Mouse (Mus musculus): ENCODE measurements around the gene Ttc28. TPM values are rescaled to one million over a fixed set of nuclear protein-coding genes. Genes with fewer than 3 reads are reported as not detected.

Ttc28 gene
- polyA plus RNA-seq, 1 experiment, result 7.4 TPM

- Histone ChIP-seq H3K4me3 (replicated peaks; ENCODE audit: control insufficient read depth, low read depth, low read length) (no peak overlapping the region), H3K4me1 (ENCODE audit: control insufficient read depth, insufficient read depth, low read length) (no peaks in the 10 kb centered on the region), H3K27ac (ENCODE audit: control insufficient read depth, insufficient read depth, low read depth, low read length, poor library complexity) (no peak overlapping the region)
- 85% methylated on average over 5 of the region's 5 CpGs for WGBS
- TF ChIP-seq CTCF (IDR thresholded peaks at IDR 0.05; ENCODE audit: control insufficient read depth, insufficient read depth, low read length), result no peak
- no peak for TF ChIP-seq POLR2A (IDR thresholded peaks at IDR 0.05; ENCODE audit: borderline replicate concordance, control insufficient read depth, low read depth, low read length)
Measured at GRCm38 (mm10) chr5:111218998-111219397, 339.4 kb downstream of the Ttc28 start.

- TF ChIP-seq CTCF (IDR thresholded peaks at IDR 0.05; ENCODE audit: control insufficient read depth, insufficient read depth, low read length) (no peak), POLR2A (IDR thresholded peaks at IDR 0.05; ENCODE audit: borderline replicate concordance, control insufficient read depth, low read depth, low read length) (no peak)
- WGBS, result 79% methylated on average over 16 of the region's 16 CpGs
Measured at GRCm38 (mm10) chr5:111220679-111221380, 341.2 kb downstream of the Ttc28 start.

GRCm38 (mm10) chr5:111222820-111223219 is 343.2 kb downstream of the Ttc28 start:
- 55% methylated on average over 11 of the region's 11 CpGs for WGBS
- TF ChIP-seq POLR2A (IDR thresholded peaks at IDR 0.05; ENCODE audit: borderline replicate concordance, control insufficient read depth, low read depth, low read length) (no peak), CTCF (IDR thresholded peaks at IDR 0.05; ENCODE audit: control insufficient read depth, insufficient read depth, low read length) (no peak)
- Histone ChIP-seq H3K27ac (ENCODE audit: control insufficient read depth, insufficient read depth, low read depth, low read length, poor library complexity) (no peak overlapping the region), H3K4me1 (ENCODE audit: control insufficient read depth, insufficient read depth, low read length) (no peaks in the 10 kb centered on the region), H3K4me3 (replicated peaks; ENCODE audit: control insufficient read depth, low read depth, low read length) (no peak overlapping the region)

More at GRCm38 (mm10) chr5:111220679-111221380, 341.2 kb downstream of the Ttc28 start:
- H3K4me3 ChIP-seq (replicated peaks; ENCODE audit: control insufficient read depth, low read depth, low read length), result no peak overlapping the region
- H3K4me1 ChIP-seq (ENCODE audit: control insufficient read depth, insufficient read depth, low read length), result no peaks in the 10 kb centered on the region
- no peak overlapping the region for H3K27ac ChIP-seq (ENCODE audit: control insufficient read depth, insufficient read depth, low read depth, low read length, poor library complexity)

GRCm38 (mm10) chr5:111225306-111225705 is 345.7 kb downstream of the Ttc28 start:
- Histone ChIP-seq H3K4me3 (replicated peaks; ENCODE audit: control insufficient read depth, low read depth, low read length) (no peak overlapping the region), H3K4me1 (ENCODE audit: control insufficient read depth, insufficient read depth, low read length) (no peaks in the 10 kb centered on the region), H3K27ac (ENCODE audit: control insufficient read depth, insufficient read depth, low read depth, low read length, poor library complexity) (no peak overlapping the region; the same call in 1 of the 2 replicates)
- 87% methylated on average over 11 of the region's 11 CpGs for WGBS
- no peak for TF ChIP-seq POLR2A (IDR thresholded peaks at IDR 0.05; ENCODE audit: borderline replicate concordance, control insufficient read depth, low read depth, low read length)
- no peak for TF ChIP-seq CTCF (IDR thresholded peaks at IDR 0.05; ENCODE audit: control insufficient read depth, insufficient read depth, low read length)

GRCm38 (mm10) chr5:111226486-111226885 is 346.9 kb downstream of the Ttc28 start:
- no peak for TF ChIP-seq CTCF (IDR thresholded peaks at IDR 0.05; ENCODE audit: control insufficient read depth, insufficient read depth, low read length)
- 87% methylated on average over 10 of the region's 10 CpGs for WGBS
- Histone ChIP-seq H3K4me3 (replicated peaks; ENCODE audit: control insufficient read depth, low read depth, low read length) (no peak overlapping the region), H3K27ac (ENCODE audit: control insufficient read depth, insufficient read depth, low read depth, low read length, poor library complexity) (no peak overlapping the region), H3K4me1 (ENCODE audit: control insufficient read depth, insufficient read depth, low read length) (no peaks in the 10 kb centered on the region)

GRCm38 (mm10) chr5:111227850-111228249 is 348.2 kb downstream of the Ttc28 start:
- WGBS, result 85% methylated on average over 5 of the region's 5 CpGs
- TF ChIP-seq CTCF (IDR thresholded peaks at IDR 0.05; ENCODE audit: control insufficient read depth, insufficient read depth, low read length), result no peak
- no peak for TF ChIP-seq POLR2A (IDR thresholded peaks at IDR 0.05; ENCODE audit: borderline replicate concordance, control insufficient read depth, low read depth, low read length)
- no peak overlapping the region for H3K4me3 ChIP-seq (replicated peaks; ENCODE audit: control insufficient read depth, low read depth, low read length)

GRCm38 (mm10) chr5:111228302-111229040 is 348.9 kb downstream of the Ttc28 start:
- H3K27ac ChIP-seq (ENCODE audit: control insufficient read depth, insufficient read depth, low read depth, low read length, poor library complexity), result no peak overlapping the region
- TF ChIP-seq CTCF (IDR thresholded peaks at IDR 0.05; ENCODE audit: control insufficient read depth, insufficient read depth, low read length), result no peak
- TF ChIP-seq POLR2A (IDR thresholded peaks at IDR 0.05; ENCODE audit: borderline replicate concordance, control insufficient read depth, low read depth, low read length), result no peak
- WGBS, result 61% methylated on average over 14 of the region's 14 CpGs
- no peak overlapping the region for H3K4me3 ChIP-seq (replicated peaks; ENCODE audit: control insufficient read depth, low read depth, low read length)
- no peaks in the 10 kb centered on the region for H3K4me1 ChIP-seq (ENCODE audit: control insufficient read depth, insufficient read depth, low read length)

More at GRCm38 (mm10) chr5:111227850-111228249, 348.2 kb downstream of the Ttc28 start:
- Histone ChIP-seq H3K27ac (ENCODE audit: control insufficient read depth, insufficient read depth, low read depth, low read length, poor library complexity) (no peak overlapping the region), H3K4me1 (ENCODE audit: control insufficient read depth, insufficient read depth, low read length) (no peaks in the 10 kb centered on the region)

- Histone ChIP-seq H3K4me1 (ENCODE audit: control insufficient read depth, insufficient read depth, low read length) (no peaks in the 10 kb centered on the region), H3K27ac (ENCODE audit: control insufficient read depth, insufficient read depth, low read depth, low read length, poor library complexity) (no peak overlapping the region), H3K4me3 (replicated peaks; ENCODE audit: control insufficient read depth, low read depth, low read length) (no peak overlapping the region)
- WGBS, result 53% methylated on average over 12 of the region's 12 CpGs
- TF ChIP-seq CTCF (IDR thresholded peaks at IDR 0.05; ENCODE audit: control insufficient read depth, insufficient read depth, low read length), result no peak
- TF ChIP-seq POLR2A (IDR thresholded peaks at IDR 0.05; ENCODE audit: borderline replicate concordance, control insufficient read depth, low read depth, low read length), result no peak
Measured at GRCm38 (mm10) chr5:111229041-111229394, 349.4 kb downstream of the Ttc28 start.
